Mouse (Mus musculus): ENCODE results near the gene Peli3. TPM values are rescaled to one million over a fixed set of nuclear protein-coding genes. Genes with fewer than 3 reads are reported as not detected.

The Peli3 gene
- polyA plus RNA-seq, 1 experiment from 2014 or later, result 0.31 TPM

DNA sequence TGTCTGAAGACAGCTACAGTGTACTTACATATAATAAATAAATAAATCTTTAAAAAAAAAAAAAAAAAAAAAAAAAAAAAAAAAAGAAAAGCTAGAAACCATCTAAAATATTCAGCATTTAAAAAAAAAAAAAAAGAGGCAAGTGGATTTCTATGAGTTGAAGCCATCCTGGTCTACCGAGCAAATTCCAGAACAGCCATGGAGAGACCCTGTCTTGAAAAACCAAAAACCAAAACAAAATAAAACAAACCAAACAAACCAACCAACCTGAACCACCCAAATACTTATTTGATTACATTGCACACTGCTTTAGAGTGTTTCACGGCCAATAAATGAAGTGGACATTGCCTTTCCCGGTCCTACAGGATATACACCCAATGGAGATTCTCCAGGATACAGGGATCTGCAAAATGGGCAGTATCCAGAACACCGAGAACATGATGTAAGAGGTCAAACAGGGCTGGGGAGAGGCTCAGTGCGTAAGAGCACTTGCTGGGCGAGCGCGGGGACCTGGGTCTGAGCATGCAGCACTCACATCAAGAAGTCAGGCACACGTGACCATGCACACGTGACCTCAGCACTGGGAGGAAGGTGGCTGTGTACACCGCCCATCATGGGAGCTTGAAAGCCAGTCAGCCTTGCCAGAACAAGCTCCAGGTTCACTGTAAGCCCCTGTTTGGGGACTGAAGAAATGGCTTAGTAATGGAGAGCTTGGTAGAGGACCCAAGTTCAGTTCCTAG is 17.6 kb downstream of the Peli3 start:
- H3K4me1 ChIP-seq (ENCODE audit: control insufficient read depth, low read depth, low read length), result peaks cover 16% of the 10 kb centered on the region
- H3K36me3 ChIP-seq (ENCODE audit: control insufficient read depth, insufficient read depth), result peaks cover 14% of the 10 kb centered on the region; the same call in 1 of the 2 replicates
- no peak overlapping the region for H3K27ac ChIP-seq (ENCODE audit: low read length)
- 87% methylated on average over 11 of the region's 11 CpGs for WGBS (ENCODE audit: insufficient replicate concordance)
- H3K27me3 ChIP-seq (ENCODE audit: control insufficient read depth, insufficient read depth, low read depth, low read length), result no peaks in the 10 kb centered on the region
- H3K4me2 ChIP-seq (ENCODE audit: low read depth, low read length), result no peak overlapping the region
- no peak overlapping the region for H3K4me3 ChIP-seq (ENCODE audit: low read depth, low read length)
- H3K9ac ChIP-seq (ENCODE audit: low read depth, low read length), result no peak overlapping the region
- H3K9me3 ChIP-seq (replicated peaks; ENCODE audit: control insufficient read depth, low read length), result no peaks in the 10 kb centered on the region
- ATAC-seq (ENCODE audit: low read depth), result no peak

DNA sequence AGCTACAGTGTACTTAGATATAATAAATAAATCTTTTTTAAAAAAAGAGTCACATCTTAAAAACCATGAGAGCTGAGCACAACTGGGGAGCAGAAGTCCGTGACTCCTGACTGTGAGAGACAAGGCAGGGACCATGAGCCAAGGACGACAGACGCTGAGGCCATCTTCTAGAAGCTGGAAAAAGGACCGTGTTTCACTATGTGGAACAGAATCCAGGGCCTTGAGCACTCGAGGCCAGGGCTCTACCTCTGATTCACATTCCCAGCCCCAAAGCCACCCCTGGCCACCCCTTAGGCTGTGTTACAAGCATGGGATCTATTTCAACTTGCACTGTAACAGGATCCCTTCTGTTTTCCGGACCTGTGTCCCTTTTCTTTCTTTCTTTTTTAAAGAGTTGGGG is 23.3 kb downstream of the Peli3 start:
- WGBS (ENCODE audit: insufficient replicate concordance), result 74% methylated on average over 6 of the region's 6 CpGs
- ATAC-seq (ENCODE audit: low read depth), result no peak
- no peaks in the 10 kb centered on the region for H3K9me3 ChIP-seq (replicated peaks; ENCODE audit: control insufficient read depth, low read length)
- H3K27ac ChIP-seq (ENCODE audit: low read length), result no peak overlapping the region
- H3K27me3 ChIP-seq (ENCODE audit: control insufficient read depth, insufficient read depth, low read depth, low read length), result no peaks in the 10 kb centered on the region
- H3K36me3 ChIP-seq (ENCODE audit: control insufficient read depth, insufficient read depth), result peaks cover 39% of the 10 kb centered on the region
- no peak overlapping the region for H3K4me3 ChIP-seq (ENCODE audit: low read depth, low read length)
- H3K9ac ChIP-seq (ENCODE audit: low read depth, low read length), result no peak overlapping the region
- H3K4me1 ChIP-seq (ENCODE audit: control insufficient read depth, low read depth, low read length), result no peaks in the 10 kb centered on the region
- no peak overlapping the region for H3K4me2 ChIP-seq (ENCODE audit: low read depth, low read length)

DNA sequence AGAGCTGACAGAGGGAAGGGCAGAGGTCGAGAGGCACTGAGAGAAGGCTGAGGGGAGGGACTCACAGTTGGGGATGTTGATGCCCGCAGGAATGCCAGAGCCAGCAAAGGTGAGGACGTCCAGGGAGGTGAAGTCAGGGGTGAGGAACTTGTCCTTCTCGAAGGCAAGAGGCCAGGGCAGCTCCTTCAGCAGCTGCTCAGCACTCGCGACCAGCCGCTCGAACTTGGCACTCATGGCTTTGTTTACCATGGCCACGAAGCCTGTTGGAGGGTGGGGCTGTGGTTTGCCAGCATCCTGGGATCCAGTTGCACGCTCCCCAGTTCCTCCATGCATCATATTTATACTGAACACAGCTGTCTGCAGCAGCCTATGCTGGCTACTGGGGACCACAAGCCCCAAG is 26.1 kb downstream of the Peli3 start:
- no peaks in the 10 kb centered on the region for H3K27me3 ChIP-seq (ENCODE audit: control insufficient read depth, insufficient read depth, low read depth, low read length)
- H3K4me2 ChIP-seq (ENCODE audit: low read depth, low read length), result no peak overlapping the region
- H3K4me1 ChIP-seq (ENCODE audit: control insufficient read depth, low read depth, low read length), result no peaks in the 10 kb centered on the region; the same call in 1 of the 2 replicates
- H3K4me3 ChIP-seq (ENCODE audit: low read depth, low read length), result no peak overlapping the region
- H3K9me3 ChIP-seq (replicated peaks; ENCODE audit: control insufficient read depth, low read length), result no peaks in the 10 kb centered on the region
- ATAC-seq (ENCODE audit: low read depth), result no peak
- H3K27ac ChIP-seq (ENCODE audit: low read length), result no peak overlapping the region
- no peak overlapping the region for H3K9ac ChIP-seq (ENCODE audit: low read depth, low read length)
- WGBS (ENCODE audit: insufficient replicate concordance), result 84% methylated on average over 10 of the region's 10 CpGs
- H3K36me3 ChIP-seq (ENCODE audit: control insufficient read depth, insufficient read depth), result peaks cover 44% of the 10 kb centered on the region

- H3K4me1 ChIP-seq (ENCODE audit: control insufficient read depth, low read depth, low read length), result no peaks in the 10 kb centered on the region; the same call in 1 of the 2 replicates
- H3K27ac ChIP-seq (ENCODE audit: low read length), result no peak overlapping the region
- no peak overlapping the region for H3K4me2 ChIP-seq (ENCODE audit: low read depth, low read length)
- 80% methylated on average over 15 of the region's 15 CpGs for WGBS (ENCODE audit: insufficient replicate concordance)
- H3K36me3 ChIP-seq (ENCODE audit: control insufficient read depth, insufficient read depth), result peaks cover 43% of the 10 kb centered on the region
- H3K9me3 ChIP-seq (replicated peaks; ENCODE audit: control insufficient read depth, low read length), result no peaks in the 10 kb centered on the region
- no peak for ATAC-seq (ENCODE audit: low read depth)
- H3K27me3 ChIP-seq (ENCODE audit: control insufficient read depth, insufficient read depth, low read depth, low read length), result no peaks in the 10 kb centered on the region
- H3K4me3 ChIP-seq (ENCODE audit: low read depth, low read length), result no peak overlapping the region
- no peak overlapping the region for H3K9ac ChIP-seq (ENCODE audit: low read depth, low read length)
These were observed 26.9 kb downstream of the Peli3 start for GRCm38 (mm10) chr19:4915924-4916603.

GRCm38 (mm10) chr19:4909376-4909775 is 33.6 kb downstream of the Peli3 start:
- WGBS (ENCODE audit: insufficient replicate concordance), result 74% methylated on average over 7 of the region's 7 CpGs

DNA sequence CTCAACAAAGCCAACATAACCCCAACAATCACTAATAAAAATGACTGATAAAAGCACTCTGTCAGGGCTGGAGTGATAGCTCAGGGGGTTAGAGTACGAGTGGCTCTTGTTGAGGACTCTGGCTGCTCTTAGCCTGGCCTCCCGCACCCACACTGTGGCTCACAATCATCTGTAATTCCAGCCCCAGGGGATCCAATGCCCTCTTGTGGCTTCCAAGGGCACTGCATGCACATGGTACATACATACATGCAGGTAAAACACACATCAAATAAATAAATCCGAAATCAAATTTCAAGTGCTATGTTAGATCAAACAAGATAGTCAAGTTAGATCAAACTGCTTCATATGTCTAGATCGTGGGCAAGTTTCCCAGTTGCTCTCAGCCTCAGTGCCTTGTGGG is 34.8 kb downstream of the Peli3 start:
- Histone ChIP-seq H3K9me3 (replicated peaks; ENCODE audit: control insufficient read depth, low read length) (no peaks in the 10 kb centered on the region), H3K9ac (ENCODE audit: low read depth, low read length) (no peak overlapping the region), H3K36me3 (ENCODE audit: control insufficient read depth, insufficient read depth) (peaks cover 8% of the 10 kb centered on the region; the same call in 1 of the 2 replicates), H3K27me3 (ENCODE audit: control insufficient read depth, insufficient read depth, low read depth, low read length) (no peaks in the 10 kb centered on the region), H3K27ac (ENCODE audit: low read length) (no peak overlapping the region), H3K4me3 (ENCODE audit: low read depth, low read length) (no peak overlapping the region), H3K4me2 (ENCODE audit: low read depth, low read length) (no peak overlapping the region), H3K4me1 (ENCODE audit: control insufficient read depth, low read depth, low read length) (peaks cover 3% of the 10 kb centered on the region; the same call in 1 of the 2 replicates)
- 66% methylated on average over 4 of the region's 4 CpGs for WGBS (ENCODE audit: insufficient replicate concordance)
- no peak for ATAC-seq (ENCODE audit: low read depth)

More at GRCm38 (mm10) chr19:4909376-4909775, 33.6 kb downstream of the Peli3 start:
- Histone ChIP-seq H3K27ac (ENCODE audit: low read length) (no peak overlapping the region), H3K27me3 (ENCODE audit: control insufficient read depth, insufficient read depth, low read depth, low read length) (no peaks in the 10 kb centered on the region), H3K4me3 (ENCODE audit: low read depth, low read length) (no peak overlapping the region), H3K4me2 (ENCODE audit: low read depth, low read length) (no peak overlapping the region), H3K4me1 (ENCODE audit: control insufficient read depth, low read depth, low read length) (peaks cover 3% of the 10 kb centered on the region; the same call in 1 of the 2 replicates), H3K9me3 (replicated peaks; ENCODE audit: control insufficient read depth, low read length) (no peaks in the 10 kb centered on the region), H3K9ac (ENCODE audit: low read depth, low read length) (no peak overlapping the region), H3K36me3 (ENCODE audit: control insufficient read depth, insufficient read depth) (peaks cover 18% of the 10 kb centered on the region)
- no peak for ATAC-seq (ENCODE audit: low read depth)

GRCm38 (mm10) chr19:4905979-4906794 is 36.7 kb downstream of the Peli3 start, which contains the start of gene Bbs1:
TSS of gene Bbs1 (minus strand) at chr19:4906628.
- Histone ChIP-seq H3K9ac (ENCODE audit: low read depth, low read length) (peak within 1 kb of the TSS; percentile 55), H3K4me1 (ENCODE audit: control insufficient read depth, low read depth, low read length) (peaks cover 3% of the 10 kb centered on the region; the same call in 1 of the 2 replicates), H3K9me3 (replicated peaks; ENCODE audit: control insufficient read depth, low read length) (no peaks in the 10 kb centered on the region), H3K4me3 (ENCODE audit: low read depth, low read length) (peak within 1 kb of the TSS; percentile 70), H3K36me3 (ENCODE audit: control insufficient read depth, insufficient read depth) (peaks cover 8% of the 10 kb centered on the region; the same call in 1 of the 2 replicates), H3K27me3 (ENCODE audit: control insufficient read depth, insufficient read depth, low read depth, low read length) (no peaks in the 10 kb centered on the region), H3K4me2 (ENCODE audit: low read depth, low read length) (peak within 1 kb of the TSS; percentile 79), H3K27ac (ENCODE audit: low read length) (no peak within 1 kb of the TSS)
- 10% methylated on average over 31 of the region's 31 CpGs for WGBS (ENCODE audit: insufficient replicate concordance)
- peak; percentile 65; the same call in 1 of the 2 replicates for ATAC-seq (ENCODE audit: low read depth)

DNA sequence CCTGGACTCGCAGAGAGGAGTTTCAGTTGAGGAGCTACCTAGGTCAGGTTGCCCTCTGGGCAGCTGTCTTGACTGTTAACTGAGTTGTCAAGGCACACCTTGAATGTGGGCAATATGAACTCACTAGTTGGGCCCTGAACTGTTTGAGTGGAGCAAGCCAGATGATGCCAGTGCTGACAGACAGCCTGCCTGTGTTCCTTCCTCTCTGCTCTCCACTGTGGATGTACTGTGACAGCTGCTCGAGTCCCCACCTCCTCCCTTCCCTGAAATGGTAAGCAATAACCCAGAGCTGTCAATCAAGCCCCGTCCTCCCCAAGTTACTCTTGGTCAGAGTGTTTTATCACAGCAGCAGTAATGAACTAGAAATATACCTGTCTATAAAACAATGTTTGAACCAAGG is 43.0 kb downstream of the Peli3 start:
- no peaks in the 10 kb centered on the region for H3K36me3 ChIP-seq (ENCODE audit: control insufficient read depth, insufficient read depth)
- 31% methylated on average over 3 of the region's 3 CpGs for WGBS (ENCODE audit: insufficient replicate concordance)
- no peak overlapping the region for H3K27ac ChIP-seq (ENCODE audit: low read length)
- H3K27me3 ChIP-seq (ENCODE audit: control insufficient read depth, insufficient read depth, low read depth, low read length), result no peaks in the 10 kb centered on the region
- H3K4me2 ChIP-seq (ENCODE audit: low read depth, low read length), result no peak overlapping the region
- H3K4me1 ChIP-seq (ENCODE audit: control insufficient read depth, low read depth, low read length), result no peaks in the 10 kb centered on the region
- H3K9me3 ChIP-seq (replicated peaks; ENCODE audit: control insufficient read depth, low read length), result no peaks in the 10 kb centered on the region
- no peak overlapping the region for H3K9ac ChIP-seq (ENCODE audit: low read depth, low read length)
- ATAC-seq (ENCODE audit: low read depth), result no peak
- H3K4me3 ChIP-seq (ENCODE audit: low read depth, low read length), result no peak overlapping the region
